Mouse (Mus musculus) CH12.LX (cell line): ENCODE measurements around the gene Zfp800. TPM values are rescaled to one million over a fixed set of nuclear protein-coding genes. Genes with fewer than 3 reads are reported as not detected.

Experiments used
- DNase-seq: peaks from one replicate; pipeline ENCODE4 v3.0.0-alpha.2; 2013; ENCODE audit errors: extremely low read depth
- H3K27ac ChIP-seq: 2 replicates; pipeline ENCODE4 v1.5.1; 2012; ENCODE audit warnings: low read depth, mild to moderate bottlenecking, control low read depth, moderate library complexity; ENCODE audit not compliant: insufficient read depth
- H3K27me3 ChIP-seq: replicated peaks from 2 replicates; pipeline ENCODE3; 2012; ENCODE audit warnings: inconsistent platforms
- H3K36me3 ChIP-seq, 2 experiments: replicated peaks in 1 of 2; 2 replicates each; pipeline versions ENCODE3 to v1.6.1; 2012; ENCODE audit warnings: inconsistent platforms in 1 of 2, low read length in 1 of 2, mild to moderate bottlenecking in 1 of 2, mixed read lengths in 1 of 2, moderate library complexity in 1 of 2; ENCODE audit not compliant: control insufficient read depth in 1 of 2, insufficient read depth in 1 of 2
- H3K4me1 ChIP-seq, 2 experiments: 2 replicates each; pipeline ENCODE4 v1.6.1; 2012; ENCODE audit warnings: inconsistent platforms in 1 of 2, moderate library complexity in 1 of 2; ENCODE audit not compliant: insufficient read depth in 2 of 2, control insufficient read depth in 1 of 2
- H3K4me2 ChIP-seq: 2 replicates; pipeline ENCODE4 v1.6.1; 2012; ENCODE audit warnings: low read depth, mild to moderate bottlenecking, control low read depth; ENCODE audit not compliant: poor library complexity, insufficient read depth, severe bottlenecking
- H3K4me3 ChIP-seq, 3 experiments: fragments of 150-350 bp in 1 of 3; sonication (generic) in 1 of 3; replicated peaks in 1 of 3; 2 replicates each; pipeline versions ENCODE3 to v1.5.1; 2011 to 2012; ENCODE audit warnings: low read depth in 2 of 3, low read length in 2 of 3, mild to moderate bottlenecking in 2 of 3, moderate library complexity in 2 of 3, control low read depth in 1 of 3, improper control_type of control experiment in 1 of 3, inconsistent platforms in 1 of 3, mixed read lengths in 1 of 3; ENCODE audit not compliant: poor library complexity in 1 of 3
- H3K79me2 ChIP-seq: replicated peaks from 2 replicates; pipeline ENCODE4 v1.6.1; 2012; ENCODE audit warnings: mild to moderate bottlenecking, moderate library complexity; ENCODE audit not compliant: control insufficient read depth, poor library complexity, insufficient read depth, severe bottlenecking; ENCODE audit errors: extremely low read depth
- H3K9ac ChIP-seq: 2 replicates; pipeline ENCODE4 v1.6.1; 2012; ENCODE audit warnings: low read depth, mild to moderate bottlenecking, control low read depth, moderate library complexity; ENCODE audit not compliant: insufficient read depth
- H3K9me3 ChIP-seq: replicated peaks from 2 replicates; pipeline ENCODE3; 2012; ENCODE audit warnings: low read length, inconsistent platforms, mixed read lengths
- BHLHE40 ChIP-seq: IDR thresholded peaks from 2 replicates; pipeline ENCODE4 v1.6.1; 2011; ENCODE audit warnings: mild to moderate bottlenecking, low read depth, low read length, improper control_type of control experiment
- CHD2 ChIP-seq: IDR thresholded peaks from 2 replicates; pipeline ENCODE4 v1.6.1; 2011; ENCODE audit warnings: low read length, improper control_type of control experiment
- CTCF ChIP-seq, 2 experiments: IDR thresholded peaks in 1 of 2; conservative IDR thresholded peaks in 1 of 2; 2 replicates each; pipeline ENCODE4 v1.5.1; 2011 to 2012; ENCODE audit warnings: low read depth in 2 of 2, low read length in 2 of 2, improper control_type of control experiment in 1 of 2, inconsistent platforms in 1 of 2, mild to moderate bottlenecking in 1 of 2, moderate library complexity in 1 of 2
- ELF1 ChIP-seq: IDR thresholded peaks from 2 replicates; pipeline ENCODE4 v1.6.1; 2014; ENCODE audit warnings: low read depth, mild to moderate bottlenecking, inconsistent platforms, low read length, improper control_type of control experiment
- ETS1 ChIP-seq: conservative IDR thresholded peaks from 2 replicates; pipeline ENCODE4 v1.6.1; 2012; ENCODE audit warnings: low read depth, mild to moderate bottlenecking, inconsistent platforms, low read length, improper control_type of control experiment, moderate library complexity
- HCFC1 ChIP-seq: IDR thresholded peaks from 2 replicates; pipeline ENCODE4 v1.6.1; 2012; ENCODE audit warnings: low read depth, mild to moderate bottlenecking, inconsistent platforms, low read length, improper control_type of control experiment
- IRF4 ChIP-seq: IDR thresholded peaks from 2 replicates; pipeline ENCODE4 v1.6.1; 2014; ENCODE audit warnings: low read depth, mild to moderate bottlenecking, inconsistent platforms, low read length, improper control_type of control experiment
- JUN ChIP-seq: IDR thresholded peaks from 2 replicates; pipeline ENCODE4 v1.6.1; 2011; ENCODE audit warnings: low read depth, mild to moderate bottlenecking, low read length, improper control_type of control experiment, moderate library complexity; ENCODE audit not compliant: insufficient read depth
- KAT2A ChIP-seq: IDR thresholded peaks from 2 replicates; pipeline ENCODE4 v1.6.1; 2012; ENCODE audit warnings: low read length, improper control_type of control experiment, inconsistent platforms; ENCODE audit not compliant: insufficient replicate concordance
- MAX ChIP-seq: IDR thresholded peaks from 2 replicates; pipeline ENCODE4 v1.6.1; 2011; ENCODE audit warnings: low read length, improper control_type of control experiment
- MAZ ChIP-seq: IDR thresholded peaks from 2 replicates; pipeline ENCODE4 v1.6.1; 2012; ENCODE audit warnings: low read depth, mild to moderate bottlenecking, inconsistent platforms, low read length, improper control_type of control experiment, moderate library complexity
- MYC ChIP-seq: IDR thresholded peaks from 2 replicates; pipeline ENCODE4 v1.6.1; 2011; ENCODE audit warnings: low read depth, mild to moderate bottlenecking, improper control_type of control experiment, low read length
- POLR2A ChIP-seq: IDR thresholded peaks from 2 replicates; pipeline ENCODE4 v1.6.1; 2011; ENCODE audit warnings: low read depth, mild to moderate bottlenecking, improper control_type of control experiment, low read length
- POLR2AphosphoS2 ChIP-seq: IDR thresholded peaks from 2 replicates; pipeline ENCODE4 v1.6.1; 2011; ENCODE audit warnings: low read depth, low read length, improper control_type of control experiment
- RCOR1 ChIP-seq: conservative IDR thresholded peaks from 2 replicates; pipeline ENCODE4 v1.6.1; 2012; ENCODE audit warnings: low read depth, mild to moderate bottlenecking, inconsistent platforms, low read length, improper control_type of control experiment
- SIN3A ChIP-seq: IDR thresholded peaks from 2 replicates; pipeline ENCODE4 v1.6.1; 2012; ENCODE audit warnings: low read length, improper control_type of control experiment, inconsistent platforms
- SMC3 ChIP-seq: IDR thresholded peaks from 2 replicates; pipeline ENCODE4 v1.6.1; 2011; ENCODE audit warnings: low read depth, low read length, improper control_type of control experiment
- TCF12 ChIP-seq: IDR thresholded peaks from 2 replicates; pipeline ENCODE4 v1.6.1; 2014; ENCODE audit warnings: low read depth, mild to moderate bottlenecking, inconsistent platforms, low read length, improper control_type of control experiment
- UBTF ChIP-seq: IDR thresholded peaks from 2 replicates; pipeline ENCODE4 v1.6.1; 2012; ENCODE audit warnings: low read depth, mild to moderate bottlenecking, inconsistent platforms, low read length, improper control_type of control experiment, moderate library complexity
- USF1 ChIP-seq: IDR thresholded peaks from 2 replicates; pipeline ENCODE4 v1.6.1; 2014; ENCODE audit warnings: low read depth, mild to moderate bottlenecking, inconsistent platforms, low read length, improper control_type of control experiment
- ZC3H11A ChIP-seq: IDR thresholded peaks from 2 replicates; pipeline ENCODE4 v1.6.1; 2012; ENCODE audit warnings: low read depth, mild to moderate bottlenecking, inconsistent platforms, low read length, improper control_type of control experiment
- dilution Hi-C: fragments of 300-500 bp; cut with MboI; formaldehyde crosslinking; loops from 2 replicates; pipeline ENCODE4 v1.14.3; 2020; ENCODE audit warnings: low sequenced_read_pairs; ENCODE audit not compliant: extremely low pct_unique_long_range_greater_than_20kb, extremely low pct_ligation_motif_present
- in situ Hi-C: fragments of 300-500 bp; cut with MboI; formaldehyde crosslinking; loops from 3 replicates; pipeline ENCODE4 v1.14.3; 2019; ENCODE audit warnings: low sequenced_read_pairs, low pct_ligation_motif_present, low pct_unique_long_range_greater_than_20kb, mixed read lengths
- polyA plus RNA-seq: library from polyadenylated mRNA; unstranded; fragments of >175 nt; gene quantifications from 2 replicates; pipeline ENCODE4 v1.2.1, GENCODE M21; 2012; ENCODE audit warnings: low read depth; ENCODE audit not compliant: insufficient read length
- total RNA-seq, 2 experiments: library from RNA; depleted of rRNA; stranded (reverse); fragments of 300-350 nt in 1 of 2; fragments of >200 nt in 1 of 2; gene quantifications; 2 replicates each; pipeline ENCODE4 v1.2.3; 2012 to 2014

The Zfp800 gene
- total RNA-seq (2012; rRNA removed) (19.5 and 23.8 TPM in 2 replicates), total RNA-seq (2014; rRNA removed) (49.5 and 50.0 TPM in 2 replicates), polyA plus RNA-seq (15.0 and 19.1 TPM in 2 replicates)

DNA sequence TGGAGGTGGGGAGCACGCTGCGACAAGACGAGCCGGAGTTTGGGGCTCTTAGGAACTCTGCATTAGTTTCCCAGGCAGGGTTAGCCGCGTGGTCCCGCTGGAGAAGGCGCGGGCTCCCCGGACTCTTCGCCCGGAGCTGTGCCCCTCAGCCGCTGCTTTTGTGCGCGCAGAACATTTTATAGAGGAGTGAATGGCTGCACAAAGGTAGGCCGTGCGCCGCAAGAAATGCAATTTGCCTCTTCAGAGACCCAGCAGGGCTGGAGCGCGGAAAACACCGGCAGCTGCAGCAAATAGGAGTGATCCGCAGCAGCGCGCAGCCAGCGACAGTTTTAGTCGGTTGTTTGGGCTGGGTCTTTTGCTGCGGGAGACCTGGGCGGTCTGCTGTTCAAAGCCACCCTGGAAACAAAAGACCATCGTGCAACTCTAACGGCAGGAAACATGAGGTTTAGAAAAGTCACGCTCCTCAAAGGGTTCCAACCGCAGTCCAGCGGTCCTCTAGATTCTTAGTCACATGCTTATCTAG, at the start of gene Zfp800:
TSS of gene Zfp800 (minus strand) at position 325 of the 523 bp plus-strand sequence.
- H3K36me3 ChIP-seq: no peaks in the 10 kb centered on the region

DNA sequence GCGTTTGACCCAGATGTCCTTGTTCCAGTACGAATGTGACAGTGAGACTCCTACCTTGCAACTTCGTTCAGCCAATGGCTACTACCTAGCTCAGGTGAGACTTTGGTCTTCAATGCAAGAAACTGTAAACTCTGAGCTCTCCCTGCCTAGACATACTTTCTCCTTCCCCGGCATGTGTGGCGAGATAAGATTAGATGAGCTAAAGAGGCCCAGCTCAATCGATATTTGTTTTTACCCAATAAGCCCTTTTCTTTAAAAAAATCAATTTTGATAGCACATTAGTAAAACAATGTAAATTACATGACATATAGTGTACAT, 33.7 kb upstream of the Zfp800 start:
- TF ChIP-seq MAX (no peak), KAT2A (no peak), MYC (no peak), JUN (no peak), BHLHE40 (no peak)
- TF ChIP-seq, all 38 proteins: peak for 0
- Histone ChIP-seq H3K79me2 (no peaks in the 10 kb centered on the region), H3K4me1 (peaks cover 0 to 7% of the 10 kb centered on the region in 2 experiments; a peak in 2 of 4 replicates), H3K27me3 (no peaks in the 10 kb centered on the region), H3K4me3 (no peak overlapping the region), H3K9me3 (no peaks in the 10 kb centered on the region), H3K4me2 (0 out of 2 replicates have a peak overlapping the region, but pooled peaks have one; percentile 35), H3K9ac (no peak overlapping the region), H3K36me3 (peaks cover 5 to 17% of the 10 kb centered on the region in 2 experiments), H3K27ac (no peak overlapping the region)
- no peak for DNase-seq
- dilution Hi-C loops (no loop called here), in situ Hi-C loops (no loop called here)

More for the DNA sequence above, at the start of gene Zfp800:
- Histone ChIP-seq H3K9ac (no peak within 1 kb of the TSS), H3K9me3 (peaks cover 5% of the 10 kb centered on the region), H3K79me2 (no peaks in the 10 kb centered on the region)
- TF ChIP-seq ELF1 (no peak), RCOR1 (no peak), SMC3 (no peak), CHD2 (no peak), MAZ (no peak), CTCF (conservative IDR thresholded peaks at IDR 0.05 in 1 of 2, IDR thresholded peaks at IDR 0.05 in 1 of 2; ENCODE audit: low read depth in 2 of 2, low read length in 2 of 2) (no peak), ZC3H11A (no peak), UBTF (no peak), JUN (no peak), ETS1 (no peak), POLR2A (no peak), BHLHE40 (no peak), TCF12 (no peak), IRF4 (no peak), SIN3A (no peak), POLR2AphosphoS2 (no peak), USF1 (no peak), HCFC1 (no peak)
- TF ChIP-seq, all 38 proteins: peak for 0
- dilution Hi-C loops (no loop called here), in situ Hi-C loops (loop anchor here (10.0 to 25.0 kb wide), 2 partner anchors 253 to 735 kb away; no protein-coding TSS in a partner anchor)
- no peak for DNase-seq
- no peak within 1 kb of the TSS for H3K4me3 ChIP-seq
- H3K4me2 ChIP-seq: no peak within 1 kb of the TSS
- peaks cover 0 to 14% of the 10 kb centered on the region in 2 experiments; a peak in 1 of 4 replicates for H3K4me1 ChIP-seq
- H3K27me3 ChIP-seq: no peaks in the 10 kb centered on the region
- H3K27ac ChIP-seq: no peak within 1 kb of the TSS
